Mouse (Mus musculus) E14TG2a.4 (cell line): ENCODE data around the gene Lctl.
"Not testable (repeated sequence)": the region's sequence is repeated elsewhere in the genome, so short reads cannot be mapped to it uniquely, and the experiment has no call there.

Experiments
- H3K27me3 ChIP-seq: 2 replicates; pipeline ENCODE4 v1.6.1; 2014; ENCODE audit warnings: low read length, control low read depth; ENCODE audit not compliant: insufficient read depth
- H3K36me3 ChIP-seq: 2 replicates; pipeline ENCODE4 v1.6.1; 2014; ENCODE audit warnings: low read length, control low read depth; ENCODE audit not compliant: insufficient read depth
- H3K4me1 ChIP-seq: replicated peaks from 2 replicates; pipeline ENCODE4 v1.6.1; 2014; ENCODE audit warnings: low read depth, low read length, control low read depth
- H3K4me3 ChIP-seq: replicated peaks from 2 replicates; pipeline ENCODE4 v1.5.1; 2014; ENCODE audit warnings: mild to moderate bottlenecking, low read length
- H3K9me3 ChIP-seq: 2 replicates; pipeline ENCODE4 v1.6.1; 2014; ENCODE audit warnings: low read length, control low read depth
- CTCF ChIP-seq: conservative IDR thresholded peaks from 2 replicates; pipeline ENCODE4 v1.5.1; 2014; ENCODE audit warnings: low read length
- NANOG ChIP-seq: IDR thresholded peaks from 2 replicates; pipeline ENCODE4 v1.6.1; 2014; ENCODE audit warnings: borderline replicate concordance, low read length, mixed read lengths
- POU5F1 ChIP-seq: IDR thresholded peaks from 2 replicates; pipeline ENCODE4 v1.6.1; 2014; ENCODE audit warnings: low read length, borderline replicate concordance

Gene Lctl

DNA sequence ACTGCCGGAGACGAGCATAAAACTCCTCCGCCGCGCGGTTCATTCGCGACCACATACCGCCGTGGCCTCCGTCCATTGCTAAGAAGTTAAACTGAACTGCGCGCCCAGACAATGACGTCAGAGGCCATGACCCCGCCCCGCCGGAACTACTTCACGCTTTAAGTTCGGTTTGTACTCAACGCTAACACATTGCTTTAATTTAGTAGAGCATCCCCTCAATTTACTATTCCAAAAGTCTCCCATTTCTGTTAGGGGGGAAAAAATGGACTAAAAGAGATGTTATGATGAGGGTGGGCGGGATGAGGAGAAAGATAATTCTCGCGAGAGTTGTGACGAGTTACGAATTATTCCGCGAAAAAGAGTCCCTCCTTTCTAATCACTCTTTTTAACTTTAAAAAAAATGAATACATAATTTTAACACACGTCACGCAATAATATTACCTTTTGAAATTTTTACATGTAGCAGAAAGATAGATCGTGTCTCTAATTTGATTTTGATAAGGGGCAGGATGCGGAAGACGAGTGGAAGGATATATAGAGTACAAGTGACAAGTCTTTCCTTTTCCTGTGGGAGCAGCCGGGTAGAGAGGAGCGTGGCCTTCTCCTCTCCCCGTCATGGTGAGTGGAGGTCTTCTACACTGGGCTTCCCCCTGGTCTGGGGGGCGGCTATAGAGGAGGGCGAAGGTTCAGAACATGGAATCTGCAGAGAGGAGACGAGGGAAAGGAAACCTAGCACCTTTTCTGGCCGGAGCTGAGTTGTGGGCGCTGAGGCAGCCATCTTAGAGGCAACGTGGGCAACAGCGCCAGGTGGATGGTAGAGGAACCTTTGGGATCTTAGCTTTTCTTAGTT lies 56.1 kb downstream of the Lctl start, which contains the start of the genes Zwilch and Rpl4:
TSS of gene Zwilch (minus strand) at position 289 of the 850 bp plus-strand sequence.
TSS of gene Rpl4 (plus strand) at position 560 of the 850 bp plus-strand sequence.
- H3K4me1 ChIP-seq = peaks cover 41% of the 10 kb centered on the region
- H3K4me3 ChIP-seq = peak within 1 kb of the TSS; percentile 98
- TF ChIP-seq POU5F1 (no peak), NANOG (no peak), CTCF (no peak)
- no peaks in the 10 kb centered on the region for H3K27me3 ChIP-seq
- H3K36me3 ChIP-seq = peaks cover 72% of the 10 kb centered on the region
- no peaks in the 10 kb centered on the region for H3K9me3 ChIP-seq

DNA sequence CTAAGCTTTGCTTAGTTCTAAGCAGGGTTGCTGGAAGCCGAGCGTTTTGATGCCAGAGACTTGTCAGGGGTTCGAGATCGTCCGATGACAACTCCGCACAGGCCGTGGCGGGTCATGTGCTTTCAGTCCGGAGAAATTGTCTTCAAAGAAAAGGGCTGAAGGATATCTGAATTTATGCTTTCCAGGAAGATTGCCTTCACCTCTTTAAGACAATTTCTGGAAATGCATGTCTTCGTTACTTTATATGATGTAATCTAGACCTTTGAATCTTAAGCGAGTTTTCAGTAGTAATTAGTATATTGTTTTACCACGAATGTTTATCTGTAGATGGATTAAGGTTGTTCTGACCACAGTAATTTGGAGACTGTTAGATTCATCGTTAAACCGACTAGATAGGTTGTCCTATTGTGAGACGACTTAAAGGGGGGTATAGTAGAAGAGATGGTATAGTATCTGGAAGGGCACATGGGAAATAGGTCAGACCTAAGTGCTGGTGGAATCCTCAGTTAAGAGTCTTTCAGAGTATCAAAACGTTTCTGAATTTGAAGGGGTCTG lies 56.8 kb downstream of the Lctl start:
- TF ChIP-seq NANOG (no peak), POU5F1 (no peak)
- Histone ChIP-seq H3K9me3 (no peaks in the 10 kb centered on the region), H3K4me1 (peaks cover 42% of the 10 kb centered on the region), H3K27me3 (no peaks in the 10 kb centered on the region), H3K4me3 (peak overlapping the region; percentile 98), H3K36me3 (peaks cover 72% of the 10 kb centered on the region)

DNA sequence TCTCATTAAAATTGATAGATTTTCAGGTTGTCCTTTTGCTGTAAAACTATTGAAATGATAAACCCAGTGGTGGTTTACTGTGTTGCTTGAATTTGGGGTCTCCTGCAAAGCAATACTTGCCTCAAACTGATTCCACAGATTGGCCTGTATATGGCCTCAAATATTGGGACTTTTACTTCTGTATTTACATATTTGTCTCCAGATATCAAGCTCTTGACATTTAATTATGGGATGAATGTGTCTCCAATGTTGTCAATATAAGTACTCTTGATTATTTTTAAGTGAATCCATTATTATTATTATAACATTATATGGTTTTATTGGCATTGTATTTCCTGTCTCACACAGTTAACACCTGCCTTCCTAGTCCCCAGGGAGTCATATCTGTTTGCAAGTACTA lies 57.4 kb downstream of the Lctl start:
- Histone ChIP-seq H3K4me3 (peak overlapping the region; percentile 98), H3K36me3 (peaks cover 67% of the 10 kb centered on the region), H3K4me1 (peaks cover 43% of the 10 kb centered on the region), H3K9me3 (no peaks in the 10 kb centered on the region), H3K27me3 (no peaks in the 10 kb centered on the region)
- no peak for TF ChIP-seq NANOG
- no peak for TF ChIP-seq POU5F1
- no peak for TF ChIP-seq CTCF

DNA sequence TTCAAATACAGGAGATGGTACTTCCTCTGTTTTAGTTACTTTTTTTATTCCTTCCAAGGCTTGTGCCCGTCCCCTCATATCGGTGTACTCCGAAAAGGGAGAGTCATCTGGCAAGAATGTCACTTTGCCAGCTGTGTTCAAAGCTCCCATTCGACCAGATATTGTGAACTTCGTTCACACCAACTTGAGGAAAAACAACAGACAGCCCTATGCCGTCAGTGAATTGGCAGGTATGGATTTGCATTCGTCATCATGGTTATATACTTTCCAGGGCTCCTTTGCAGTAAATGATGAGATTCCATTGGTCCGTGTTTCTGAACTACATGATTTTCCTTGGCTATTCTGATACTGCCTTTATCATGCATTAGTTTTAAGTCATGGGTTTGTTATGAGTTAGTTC lies 57.8 kb downstream of the Lctl start:
- Histone ChIP-seq H3K9me3 (no peaks in the 10 kb centered on the region), H3K4me3 (peak overlapping the region; percentile 98), H3K36me3 (peaks cover 67% of the 10 kb centered on the region), H3K4me1 (peaks cover 44% of the 10 kb centered on the region), H3K27me3 (no peaks in the 10 kb centered on the region)
- TF ChIP-seq POU5F1 = no peak
- no peak for TF ChIP-seq CTCF
- TF ChIP-seq NANOG = no peak

DNA sequence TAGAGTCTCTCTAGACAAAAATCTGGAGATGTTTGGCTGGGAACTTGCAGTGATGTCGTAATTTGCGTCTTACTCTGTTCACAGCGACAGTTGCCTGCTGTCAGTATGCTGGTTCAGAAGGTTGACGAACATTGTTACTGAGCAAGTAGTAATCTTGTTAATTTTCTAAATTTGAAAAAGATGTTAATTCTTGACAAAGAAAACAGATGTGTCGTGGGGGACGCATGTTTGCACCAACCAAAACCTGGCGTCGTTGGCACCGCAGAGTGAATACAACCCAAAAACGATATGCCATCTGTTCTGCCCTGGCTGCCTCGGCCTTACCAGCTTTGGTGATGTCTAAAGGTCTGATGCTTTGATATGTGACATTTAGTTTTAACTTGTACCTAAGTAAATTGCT lies 58.4 kb downstream of the Lctl start:
- H3K27me3 ChIP-seq = no peaks in the 10 kb centered on the region
- TF ChIP-seq CTCF = no peak
- TF ChIP-seq POU5F1 = no peak
- TF ChIP-seq NANOG = no peak
- H3K4me1 ChIP-seq = peaks cover 46% of the 10 kb centered on the region
- peaks cover 69% of the 10 kb centered on the region for H3K36me3 ChIP-seq
- H3K4me3 ChIP-seq = peak overlapping the region; percentile 98
- no peaks in the 10 kb centered on the region for H3K9me3 ChIP-seq

DNA sequence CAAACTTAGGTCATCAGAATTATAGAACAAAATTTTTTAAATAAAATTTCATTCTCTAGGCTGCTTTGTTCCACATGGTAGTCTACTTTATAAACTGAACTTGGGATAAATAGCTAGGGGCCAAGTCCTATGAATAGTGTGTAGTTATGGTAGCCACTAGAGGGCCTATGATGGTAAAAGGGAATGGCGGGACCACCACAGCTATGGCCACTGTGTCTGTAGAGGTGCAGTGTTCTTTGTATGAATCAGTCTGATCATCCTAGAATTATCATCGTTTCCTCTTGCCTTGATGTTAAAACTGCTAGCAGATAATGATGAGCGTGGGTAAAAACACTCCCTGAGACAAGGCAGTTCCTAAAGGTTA lies 61.6 kb downstream of the Lctl start:
- no peak for TF ChIP-seq NANOG
- peak; percentile 40; the same call in 1 of the 2 replicates for TF ChIP-seq CTCF
- Histone ChIP-seq H3K4me3 (peak overlapping the region; percentile 80), H3K27me3 (no peaks in the 10 kb centered on the region), H3K36me3 (peaks cover 89% of the 10 kb centered on the region), H3K9me3 (no peaks in the 10 kb centered on the region), H3K4me1 (peaks cover 41% of the 10 kb centered on the region)

DNA sequence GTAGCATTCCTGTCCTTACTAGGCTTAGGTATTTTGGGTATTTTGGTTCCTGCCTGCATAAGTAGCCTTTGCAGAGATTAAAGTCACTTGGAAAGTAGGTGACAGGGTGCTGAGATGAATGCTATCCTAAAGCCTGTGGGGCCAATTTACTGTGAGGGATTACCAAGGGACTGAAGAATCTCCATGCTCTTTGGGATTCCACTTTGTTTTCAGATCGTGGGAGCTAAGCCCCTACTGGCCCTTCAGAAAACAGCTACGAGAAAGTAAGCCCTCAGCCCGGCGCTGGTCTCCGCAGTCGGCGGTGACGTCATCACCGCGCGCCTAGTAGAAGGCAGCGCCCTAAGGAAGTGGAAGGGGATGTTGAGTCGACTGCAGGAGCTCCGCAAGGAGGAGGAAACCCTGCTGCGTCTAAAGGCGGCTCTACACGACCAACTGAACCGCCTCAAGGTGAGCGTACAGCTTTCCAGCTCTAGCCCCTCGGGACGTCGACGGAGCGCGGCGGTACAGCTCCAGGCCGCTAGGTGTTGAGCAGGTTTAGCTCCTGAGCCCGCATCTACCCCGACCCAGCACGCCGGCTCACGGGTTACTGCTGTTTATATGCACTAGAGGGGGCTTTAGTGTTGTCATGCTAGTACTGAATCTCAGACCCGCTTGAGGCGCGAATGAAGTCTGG lies 62.2 kb downstream of the Lctl start, which contains the start of gene Snapc5:
TSS of gene Snapc5 (plus strand) at position 301 of the 673 bp plus-strand sequence.
- Histone ChIP-seq H3K9me3 (no peaks in the 10 kb centered on the region), H3K4me1 (peaks cover 46% of the 10 kb centered on the region), H3K36me3 (peaks cover 89% of the 10 kb centered on the region), H3K4me3 (peak within 1 kb of the TSS; percentile 80), H3K27me3 (no peaks in the 10 kb centered on the region)
- TF ChIP-seq NANOG (no peak), POU5F1 (no peak), CTCF (peak; percentile 16; the same call in 1 of the 2 replicates)

GRCm38 (mm10) chr9:64183295-64183694 lies 66.3 kb downstream of the Lctl start:
- peaks cover 89% of the 10 kb centered on the region for H3K36me3 ChIP-seq
- H3K9me3 ChIP-seq, H3K4me3 ChIP-seq, H3K27me3 ChIP-seq: not testable (repeated sequence)
- H3K4me1 ChIP-seq = peaks cover 44% of the 10 kb centered on the region
